Mouse (Mus musculus): ENCODE results near the gene Cdc7.

Cdc7 gene

DNA sequence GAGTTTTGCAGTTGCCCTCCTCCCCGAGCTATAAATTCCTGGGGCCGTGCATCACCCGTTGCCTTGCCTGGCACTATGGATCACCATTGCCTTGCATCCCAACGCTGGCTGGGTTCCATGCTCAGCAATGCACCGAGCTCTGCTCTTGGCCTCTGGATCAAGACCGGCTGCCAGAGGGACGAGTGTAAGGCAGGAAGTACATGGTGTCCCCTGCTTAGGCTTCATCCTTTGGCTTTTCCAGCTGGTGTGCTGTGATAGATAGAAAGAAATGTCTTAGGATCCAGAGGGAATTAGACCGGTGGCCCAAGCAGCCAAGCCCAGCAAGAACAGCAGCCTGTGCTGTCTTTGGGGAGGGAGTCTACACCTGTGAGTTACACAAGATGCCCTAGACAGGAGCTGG lies 61.7 kb downstream of the Cdc7 start:
- DNase-seq: no peak

- DNase-seq: no peak
These were observed 63.5 kb downstream of the Cdc7 start for GRCm38 (mm10) chr5:107027616-107028015.

GRCm38 (mm10) chr5:107028557-107028956 lies 64.4 kb downstream of the Cdc7 start:
- no peak for DNase-seq

- DNase-seq: no peak
These were observed 65.7 kb downstream of the Cdc7 start for GRCm38 (mm10) chr5:107029801-107030200.

DNA sequence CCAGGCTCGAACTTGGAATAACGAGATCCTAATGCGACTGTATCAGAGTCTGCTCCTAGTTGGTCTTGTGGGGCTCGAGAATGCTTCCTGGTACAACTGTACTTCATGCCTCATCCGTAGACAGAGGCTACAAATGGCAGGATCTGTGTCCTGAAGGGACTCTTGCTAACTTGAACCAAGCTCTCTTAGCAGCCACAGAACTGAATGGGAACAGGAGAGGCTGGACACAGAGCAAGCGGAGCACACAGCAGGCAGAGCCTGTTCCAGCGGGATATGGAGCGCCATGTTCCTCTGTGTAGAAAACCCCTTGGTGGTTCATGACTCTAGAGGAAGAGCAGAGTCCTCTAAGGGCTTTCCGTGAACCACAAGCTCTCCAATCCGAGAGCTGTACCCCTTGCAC lies 66.7 kb downstream of the Cdc7 start:
- DNase-seq: no peak

All from embryo, embryonic 11 days (tissue).